Mouse (Mus musculus) liver, adult 2 months (tissue): Measurements from ENCODE around the gene Agfg2.

ENCODE experiments used
- CTCF ChIP-seq: fragments of 200-500 bp; IDR thresholded peaks from 2 replicates; pipeline ENCODE4 v1.5.1; 2011; ENCODE audit warnings: low read depth, low read length, control low read depth
- POLR2A ChIP-seq: fragments of 200-500 bp; IDR thresholded peaks from 2 replicates; pipeline ENCODE4 v1.6.1; 2011; ENCODE audit warnings: low read length, control low read depth; ENCODE audit not compliant: insufficient read depth; ENCODE audit errors: extremely low read depth

GRCm38 (mm10) chr5:137609292-137609691, 75.2 kb downstream of the Agfg2 start:
- no peak for TF ChIP-seq CTCF
- no peak for TF ChIP-seq POLR2A
